Mouse (Mus musculus): ENCODE measurements at regions not wholly inside any gene's neighbourhood (a gene's known extent, or its start where the extent isn't known, plus 50 kb on each side); places are given as distances from the start of the nearest gene placed in this dataset.
A peak's percentile ranks its signal among the peaks of the same experiment; 100 is the strongest.

GRCm38 (mm10) chr11:65490426-65490825 is 220.6 kb upstream of the Myocd start:
- no peak for DNase-seq

GRCm38 (mm10) chr11:65475821-65476540 is 206.2 kb upstream of the Myocd start:
- DNase-seq, result no peak

- peak; percentile 28 to 57 for DNase-seq
Observed at GRCm38 (mm10) chr11:65475302-65475701, 205.5 kb upstream of the Myocd start.

- DNase-seq, result no peak
Observed at GRCm38 (mm10) chr11:65469762-65470741, 200.3 kb upstream of the Myocd start.

GRCm38 (mm10) chr11:65461044-65461443 is 191.3 kb upstream of the Myocd start:
- DNase-seq, result no peak

GRCm38 (mm10) chr11:65448436-65448835 is 178.6 kb upstream of the Myocd start:
- DNase-seq, result no peak

GRCm38 (mm10) chr11:65443466-65444024 is 173.8 kb upstream of the Myocd start:
- no peak for DNase-seq

GRCm38 (mm10) chr11:65435699-65436161 is 165.9 kb upstream of the Myocd start:
- DNase-seq, result no peak

GRCm38 (mm10) chr11:65421889-65422288 is 152.1 kb upstream of the Myocd start:
- no peak for DNase-seq

GRCm38 (mm10) chr11:65408621-65409020 is 138.8 kb upstream of the Myocd start:
- DNase-seq, result no peak

- no peak for DNase-seq
Observed at GRCm38 (mm10) chr11:65402460-65403154, 132.8 kb upstream of the Myocd start.

GRCm38 (mm10) chr11:65389238-65389637 is 119.4 kb upstream of the Myocd start:
- DNase-seq, result no peak

- peak; percentile 30 to 45 for DNase-seq
Observed at GRCm38 (mm10) chr11:65386291-65387061, 116.7 kb upstream of the Myocd start.

GRCm38 (mm10) chr11:65375361-65375760 is 105.6 kb upstream of the Myocd start:
- DNase-seq, result no peak

GRCm38 (mm10) chr11:65373136-65373535 is 103.3 kb upstream of the Myocd start:
- no peak for DNase-seq

- no peak for DNase-seq
Observed at GRCm38 (mm10) chr11:65372309-65372811, 102.6 kb upstream of the Myocd start.

GRCm38 (mm10) chr11:65367825-65368224 is 98.0 kb upstream of the Myocd start:
- DNase-seq, result peak in 1 of 2 experiments; percentile 43

GRCm38 (mm10) chr11:65366677-65367370 is 97.0 kb upstream of the Myocd start:
- peak; percentile 50 to 55 for DNase-seq

GRCm38 (mm10) chr11:65365751-65366559 is 96.2 kb upstream of the Myocd start:
- DNase-seq, result no peak

- no peak for DNase-seq
Observed at GRCm38 (mm10) chr11:65364910-65365309, 95.1 kb upstream of the Myocd start.
